Mouse (Mus musculus): Measurements from ENCODE around the gene Pnliprp2. TPM values are rescaled to one million over a fixed set of nuclear protein-coding genes. Genes with fewer than 3 reads are reported as not detected.
A peak's percentile ranks its signal among the peaks of the same experiment; 100 is the strongest.

The Pnliprp2 gene
- polyA plus RNA-seq, 1 experiment from 2014 or later = 0.36 TPM

- Histone ChIP-seq H3K27me3 (ENCODE audit: insufficient read depth, low read length) (no peaks in the 10 kb centered on the region), H3K4me2 (ENCODE audit: low read length) (no peak overlapping the region), H3K4me3 (replicated peaks; ENCODE audit: low read depth, low read length) (no peak overlapping the region), H3K9ac (ENCODE audit: low read depth, low read length) (no peak overlapping the region), H3K36me3 (ENCODE audit: insufficient read depth, low read length) (no peaks in the 10 kb centered on the region), H3K9me3 (replicated peaks; ENCODE audit: low read length) (no peaks in the 10 kb centered on the region), H3K27ac (no peak overlapping the region), H3K4me1 (replicated peaks; ENCODE audit: insufficient read depth, low read length) (no peaks in the 10 kb centered on the region)
- 72% methylated on average over 5 of the region's 5 CpGs for WGBS
- TF ChIP-seq CTCF (IDR thresholded peaks at IDR 0.05; ENCODE audit: low read depth) = no peak
- DNase-seq (ENCODE audit: low spot score) (no peak), ATAC-seq (replicated peaks; ENCODE audit: low FRiP score, low read depth) (no peak; the same call in 1 of the 2 replicates)
These were observed 51.0 kb downstream of the Pnliprp2 start for GRCm38 (mm10) chr19:58810536-58810935.

- ATAC-seq (replicated peaks; ENCODE audit: low FRiP score, low read depth) (no peak), DNase-seq (ENCODE audit: low spot score) (no peak)
- Histone ChIP-seq H3K4me1 (replicated peaks; ENCODE audit: insufficient read depth, low read length) (peaks cover 14% of the 10 kb centered on the region), H3K4me2 (ENCODE audit: low read length) (no peak overlapping the region), H3K36me3 (ENCODE audit: insufficient read depth, low read length) (0 out of 2 replicates have a peak, but pooled peaks cover 3% of the 10 kb centered on the region), H3K9ac (ENCODE audit: low read depth, low read length) (no peak overlapping the region), H3K27ac (no peak overlapping the region), H3K4me3 (replicated peaks; ENCODE audit: low read depth, low read length) (no peak overlapping the region), H3K9me3 (replicated peaks; ENCODE audit: low read length) (no peaks in the 10 kb centered on the region), H3K27me3 (ENCODE audit: insufficient read depth, low read length) (no peaks in the 10 kb centered on the region)
- no peak for TF ChIP-seq CTCF (IDR thresholded peaks at IDR 0.05; ENCODE audit: low read depth)
- WGBS = 85% methylated on average over 13 of the region's 13 CpGs
These were observed 55.8 kb downstream of the Pnliprp2 start for GRCm38 (mm10) chr19:58815179-58815922.

GRCm38 (mm10) chr19:58816453-58817041, 57.0 kb downstream of the Pnliprp2 start:
- TF ChIP-seq CTCF (IDR thresholded peaks at IDR 0.05; ENCODE audit: low read depth) = no peak
- Histone ChIP-seq H3K4me1 (replicated peaks; ENCODE audit: insufficient read depth, low read length) (peaks cover 14% of the 10 kb centered on the region), H3K27me3 (ENCODE audit: insufficient read depth, low read length) (no peaks in the 10 kb centered on the region), H3K9me3 (replicated peaks; ENCODE audit: low read length) (no peaks in the 10 kb centered on the region), H3K9ac (ENCODE audit: low read depth, low read length) (no peak overlapping the region), H3K27ac (peak overlapping the region; percentile 60; the same call in 1 of the 2 replicates), H3K4me3 (replicated peaks; ENCODE audit: low read depth, low read length) (no peak overlapping the region), H3K4me2 (ENCODE audit: low read length) (no peak overlapping the region), H3K36me3 (ENCODE audit: insufficient read depth, low read length) (0 out of 2 replicates have a peak, but pooled peaks cover 3% of the 10 kb centered on the region)
- ATAC-seq (replicated peaks; ENCODE audit: low FRiP score, low read depth) = no peak
- 48% methylated on average over 17 of the region's 17 CpGs for WGBS
- DNase-seq (ENCODE audit: low spot score) = peak; percentile 74

- no peaks in the 10 kb centered on the region for H3K27me3 ChIP-seq (ENCODE audit: insufficient read depth, low read length)
- no peak overlapping the region for H3K4me3 ChIP-seq (replicated peaks; ENCODE audit: low read depth, low read length)
- H3K4me1 ChIP-seq (replicated peaks; ENCODE audit: insufficient read depth, low read length) = peaks cover 18% of the 10 kb centered on the region
- H3K9ac ChIP-seq (ENCODE audit: low read depth, low read length) = no peak overlapping the region
- DNase-seq (ENCODE audit: low spot score) = no peak
- no peak overlapping the region for H3K4me2 ChIP-seq (ENCODE audit: low read length)
- no peak for ATAC-seq (replicated peaks; ENCODE audit: low FRiP score, low read depth)
- 0 out of 2 replicates have a peak, but pooled peaks cover 3% of the 10 kb centered on the region for H3K36me3 ChIP-seq (ENCODE audit: insufficient read depth, low read length)
- H3K27ac ChIP-seq = peak overlapping the region; percentile 36; the same call in 1 of the 2 replicates
- H3K9me3 ChIP-seq (replicated peaks; ENCODE audit: low read length) = no peaks in the 10 kb centered on the region
- TF ChIP-seq CTCF (IDR thresholded peaks at IDR 0.05; ENCODE audit: low read depth) = no peak
- 82% methylated on average over 11 of the region's 11 CpGs for WGBS
These were observed 57.9 kb downstream of the Pnliprp2 start for GRCm38 (mm10) chr19:58817398-58817797.

- Histone ChIP-seq H3K4me1 (replicated peaks; ENCODE audit: insufficient read depth, low read length) (peaks cover 18% of the 10 kb centered on the region), H3K27ac (peak overlapping the region; percentile 47), H3K36me3 (ENCODE audit: insufficient read depth, low read length) (0 out of 2 replicates have a peak, but pooled peaks cover 3% of the 10 kb centered on the region), H3K9ac (ENCODE audit: low read depth, low read length) (no peak overlapping the region), H3K9me3 (replicated peaks; ENCODE audit: low read length) (no peaks in the 10 kb centered on the region), H3K4me2 (ENCODE audit: low read length) (no peak overlapping the region), H3K4me3 (replicated peaks; ENCODE audit: low read depth, low read length) (no peak overlapping the region), H3K27me3 (ENCODE audit: insufficient read depth, low read length) (no peaks in the 10 kb centered on the region)
- WGBS = 60% methylated on average over 14 of the region's 14 CpGs
- TF ChIP-seq CTCF (IDR thresholded peaks at IDR 0.05; ENCODE audit: low read depth) = no peak
- ATAC-seq (replicated peaks; ENCODE audit: low FRiP score, low read depth) (no peak), DNase-seq (ENCODE audit: low spot score) (peak; percentile 46)
These were observed 59.3 kb downstream of the Pnliprp2 start for GRCm38 (mm10) chr19:58818571-58819415.

All from kidney, postnatal 0 days (tissue).